Mouse (Mus musculus) spleen, adult 2 months (tissue): ENCODE data around the gene Klf5. TPM values are rescaled to one million over a fixed set of nuclear protein-coding genes. Genes with fewer than 3 reads are reported as not detected.
A peak's percentile ranks its signal among the peaks of the same experiment; 100 is the strongest.

Experiments used
- DNase-seq, 2 experiments: peaks; one replicate each; pipeline versions ENCODE4 v3.0.0 to v3.0.0-alpha.2; 2012 to 2021; ENCODE audit warnings: low spot score in 2 of 2, low read depth in 1 of 2
- H3K27ac ChIP-seq: fragments of 200-500 bp; 2 replicates; pipeline ENCODE4 v1.5.1; 2012; ENCODE audit warnings: low read length, inconsistent platforms; ENCODE audit not compliant: insufficient read depth
- H3K27me3 ChIP-seq: fragments of 200-500 bp; 2 replicates; pipeline ENCODE4 v1.6.1; 2012; ENCODE audit warnings: mild to moderate bottlenecking, moderate library complexity, low read length, inconsistent platforms; ENCODE audit not compliant: control insufficient read depth, insufficient read depth
- H3K36me3 ChIP-seq: fragments of 200-500 bp; 2 replicates; pipeline ENCODE4 v1.6.1; 2012; ENCODE audit warnings: mild to moderate bottlenecking, low read length, inconsistent platforms; ENCODE audit not compliant: control insufficient read depth, insufficient read depth
- H3K4me1 ChIP-seq: fragments of 200-500 bp; 2 replicates; pipeline ENCODE4 v1.6.1; 2011; ENCODE audit warnings: inconsistent platforms; ENCODE audit not compliant: control insufficient read depth, insufficient read depth, insufficient read length
- H3K4me3 ChIP-seq: fragments of 200-500 bp; 2 replicates; pipeline ENCODE4 v1.5.1; 2011; ENCODE audit warnings: mild to moderate bottlenecking, inconsistent platforms; ENCODE audit not compliant: insufficient read depth, insufficient read length; ENCODE audit errors: extremely low read depth
- CTCF ChIP-seq: fragments of 200-500 bp; IDR thresholded peaks from 2 replicates; pipeline ENCODE4 v1.5.1; 2011; ENCODE audit warnings: mild to moderate bottlenecking, inconsistent platforms; ENCODE audit not compliant: insufficient read depth, insufficient read length, insufficient replicate concordance; ENCODE audit errors: extremely low read depth
- POLR2A ChIP-seq: fragments of 200-500 bp; IDR thresholded peaks from 2 replicates; pipeline ENCODE4 v1.6.1; 2011; ENCODE audit warnings: low read depth, low read length, inconsistent platforms
- WGBS: fragments of 180-500 bp; shearing (Covaris S2); methylation state at CpG from one replicate; pipeline ENCODE4 v1.1.7; 2018; 5-methylcytosine and 5-hydroxymethylcytosine counted together
- polyA plus RNA-seq: library from polyadenylated mRNA; depleted of rRNA; stranded (reverse); fragments of >200 nt; gene quantifications from 2 replicates; pipeline ENCODE4 v1.2.3, GENCODE M21; 2012

Klf5 gene
- polyA plus RNA-seq, 1 experiment, result 0.63 TPM

- 85% methylated on average over 15 of the region's 15 CpGs for WGBS
- Histone ChIP-seq H3K4me1 (peaks cover 9% of the 10 kb centered on the region), H3K27me3 (peaks cover 15% of the 10 kb centered on the region), H3K4me3 (no peak overlapping the region), H3K36me3 (no peaks in the 10 kb centered on the region), H3K27ac (no peak overlapping the region)
- TF ChIP-seq POLR2A (no peak), CTCF (no peak)
- no peak for DNase-seq
Observed at GRCm38 (mm10) chr14:99295606-99296341, 2.7 kb upstream of the Klf5 start.

- H3K27me3 ChIP-seq, result peaks cover 15% of the 10 kb centered on the region
- under 1% methylated on average over 53 of the region's 60 CpGs for WGBS
- no peak overlapping the region for H3K27ac ChIP-seq
Observed at GRCm38 (mm10) chr14:99299022-99299481, 561 bp downstream of the Klf5 start.

GRCm38 (mm10) chr14:99299701-99300191 lies 1.3 kb downstream of the Klf5 start:
- H3K36me3 ChIP-seq, result no peaks in the 10 kb centered on the region
- H3K27ac ChIP-seq, result no peak overlapping the region
- H3K4me1 ChIP-seq, result peaks cover 9% of the 10 kb centered on the region
- no peak overlapping the region for H3K4me3 ChIP-seq
- TF ChIP-seq CTCF (no peak), POLR2A (no peak)
- DNase-seq, result no peak
- H3K27me3 ChIP-seq, result peaks cover 15% of the 10 kb centered on the region
- 9% methylated on average over 21 of the region's 21 CpGs for WGBS

More at GRCm38 (mm10) chr14:99299022-99299481, 561 bp downstream of the Klf5 start:
- H3K36me3 ChIP-seq, result no peaks in the 10 kb centered on the region
- no peak for DNase-seq
- peaks cover 9% of the 10 kb centered on the region for H3K4me1 ChIP-seq
- peak overlapping the region; percentile 45; the same call in 1 of the 2 replicates for H3K4me3 ChIP-seq
- TF ChIP-seq POLR2A (no peak), CTCF (no peak)

- Histone ChIP-seq H3K4me1 (peaks cover 9% of the 10 kb centered on the region), H3K4me3 (no peak overlapping the region), H3K27ac (no peak overlapping the region), H3K27me3 (peaks cover 15% of the 10 kb centered on the region), H3K36me3 (no peaks in the 10 kb centered on the region)
- 70% methylated on average over 11 of the region's 11 CpGs for WGBS
- no peak for DNase-seq
- TF ChIP-seq CTCF (no peak), POLR2A (no peak)
Observed at GRCm38 (mm10) chr14:99301472-99301871, 3.0 kb downstream of the Klf5 start.

GRCm38 (mm10) chr14:99304387-99304786 lies 5.9 kb downstream of the Klf5 start:
- Histone ChIP-seq H3K4me3 (no peak overlapping the region), H3K27ac (no peak overlapping the region), H3K27me3 (peaks cover under 1% of the 10 kb centered on the region), H3K36me3 (no peaks in the 10 kb centered on the region), H3K4me1 (no peaks in the 10 kb centered on the region)
- no peak for DNase-seq
- 85% methylated on average over 3 of the region's 3 CpGs for WGBS
- TF ChIP-seq CTCF (no peak), POLR2A (no peak)

GRCm38 (mm10) chr14:99304997-99305792 lies 6.7 kb downstream of the Klf5 start:
- no peak overlapping the region for H3K4me3 ChIP-seq
- no peaks in the 10 kb centered on the region for H3K36me3 ChIP-seq
- no peak overlapping the region for H3K27ac ChIP-seq
- no peak for DNase-seq
- no peaks in the 10 kb centered on the region for H3K4me1 ChIP-seq
- 92% methylated on average over 12 of the region's 12 CpGs for WGBS
- no peak for TF ChIP-seq POLR2A
- no peak for TF ChIP-seq CTCF
- H3K27me3 ChIP-seq, result no peaks in the 10 kb centered on the region

GRCm38 (mm10) chr14:99306410-99306809 lies 7.9 kb downstream of the Klf5 start:
- H3K4me3 ChIP-seq, result no peak overlapping the region
- no peaks in the 10 kb centered on the region for H3K27me3 ChIP-seq
- WGBS, result 87% methylated on average over 7 of the region's 7 CpGs
- no peak for DNase-seq
- H3K4me1 ChIP-seq, result no peaks in the 10 kb centered on the region
- H3K27ac ChIP-seq, result no peak overlapping the region
- no peaks in the 10 kb centered on the region for H3K36me3 ChIP-seq
- TF ChIP-seq CTCF, result no peak
- TF ChIP-seq POLR2A, result no peak
